Mouse (Mus musculus): ENCODE data around the gene Igfbp7.
A peak's percentile ranks its signal among the peaks of the same experiment; 100 is the strongest.

The Igfbp7 gene

DNA sequence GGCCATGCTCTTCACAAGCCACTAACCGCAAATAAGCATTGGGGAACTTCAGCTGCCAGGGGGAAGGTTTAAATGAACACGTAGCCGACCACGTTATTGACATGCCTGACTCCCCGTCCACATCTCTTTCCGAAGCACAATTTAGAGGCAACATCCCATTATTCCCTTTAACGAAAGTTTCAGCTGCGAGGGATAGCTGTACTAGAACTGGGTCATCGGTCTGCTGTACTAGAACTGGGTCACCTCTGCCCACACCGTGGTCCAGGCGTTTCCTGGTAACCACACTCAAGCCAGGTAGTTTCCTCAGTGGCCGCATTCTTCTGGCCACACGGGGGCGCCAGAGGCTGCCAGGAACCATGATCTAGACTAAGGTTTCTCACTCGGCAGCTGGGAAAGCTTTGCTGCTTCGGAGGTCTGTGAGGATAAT is 53.5 kb downstream of the Igfbp7 start:
- no peak for DNase-seq (ENCODE audit: low read depth, low spot score)

DNA sequence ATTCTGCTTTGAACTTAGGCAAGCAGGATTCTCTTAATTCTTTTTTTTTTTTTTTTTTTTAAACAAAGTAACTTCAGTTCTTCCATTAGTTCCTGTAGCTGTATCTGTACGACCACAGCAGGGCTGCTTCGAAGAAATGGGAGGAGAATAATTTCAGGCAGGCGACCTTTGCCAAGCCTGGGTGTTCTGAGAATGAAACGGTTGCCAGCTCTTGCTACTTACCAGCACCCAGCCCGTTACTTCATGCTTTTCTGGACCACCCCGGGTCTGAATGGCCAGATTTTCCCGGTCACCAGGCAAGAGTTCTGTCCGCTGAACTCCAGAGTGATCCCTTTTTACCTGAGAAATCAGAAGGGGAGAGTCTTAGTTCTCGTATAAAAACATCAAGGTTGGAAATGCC is 56.1 kb downstream of the Igfbp7 start:
- no peak for DNase-seq (ENCODE audit: low read depth, low spot score)

DNA sequence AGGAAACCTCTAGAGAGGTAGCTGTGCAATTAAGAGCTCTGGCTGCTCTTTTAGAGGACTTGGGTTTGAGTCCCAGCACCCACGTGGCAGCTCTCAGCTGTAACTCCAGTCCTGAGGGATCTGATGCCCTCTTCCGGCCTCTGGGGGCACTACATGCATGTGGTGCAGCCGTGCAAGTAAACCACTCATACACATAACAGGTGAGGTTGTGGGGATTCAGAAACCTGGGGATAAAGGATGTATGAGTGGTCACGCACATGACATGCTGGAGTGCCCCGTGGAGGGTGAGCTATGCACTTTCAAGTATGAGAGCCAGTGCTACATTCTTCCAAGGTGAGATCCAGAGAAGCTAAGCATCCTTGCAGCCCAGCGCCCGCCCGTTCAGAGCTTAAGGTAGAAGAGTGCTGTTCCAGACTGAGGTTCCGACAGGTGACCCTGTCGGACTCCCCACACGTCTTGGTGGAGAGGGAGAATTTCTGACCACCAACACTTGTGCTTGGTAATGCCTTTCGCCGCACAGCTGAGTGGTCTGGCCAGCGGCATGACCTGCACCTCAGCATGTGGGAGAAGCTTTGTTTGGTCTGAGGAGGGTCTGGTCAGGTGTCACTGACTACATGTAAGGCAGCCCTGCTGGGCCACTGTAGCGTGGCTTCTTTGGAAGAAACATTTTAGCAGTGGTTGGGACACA is 57.7 kb downstream of the Igfbp7 start:
- no peak for DNase-seq (ENCODE audit: low read depth, low spot score)

DNA sequence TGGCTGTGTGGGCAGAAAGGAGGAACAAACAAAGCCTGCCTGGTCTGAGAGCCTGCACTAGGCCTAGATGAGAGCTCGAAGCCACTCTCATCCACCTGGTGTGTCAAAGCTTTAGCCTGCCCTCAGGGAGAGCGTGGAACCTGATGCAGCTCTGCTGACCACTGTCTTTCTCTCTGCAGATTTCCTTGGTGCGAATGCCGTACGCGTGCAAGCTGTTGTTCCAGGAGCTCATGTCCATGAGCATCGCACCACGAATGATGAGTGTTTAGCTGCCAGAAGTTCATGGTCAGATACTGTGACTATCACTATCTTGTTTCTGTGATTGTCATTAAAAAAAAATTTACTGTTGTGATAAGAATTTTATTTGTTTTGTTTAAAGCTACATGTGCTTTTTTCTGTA is 58.9 kb downstream of the Igfbp7 start:
- no peak for DNase-seq (ENCODE audit: low read depth, low spot score)

DNA sequence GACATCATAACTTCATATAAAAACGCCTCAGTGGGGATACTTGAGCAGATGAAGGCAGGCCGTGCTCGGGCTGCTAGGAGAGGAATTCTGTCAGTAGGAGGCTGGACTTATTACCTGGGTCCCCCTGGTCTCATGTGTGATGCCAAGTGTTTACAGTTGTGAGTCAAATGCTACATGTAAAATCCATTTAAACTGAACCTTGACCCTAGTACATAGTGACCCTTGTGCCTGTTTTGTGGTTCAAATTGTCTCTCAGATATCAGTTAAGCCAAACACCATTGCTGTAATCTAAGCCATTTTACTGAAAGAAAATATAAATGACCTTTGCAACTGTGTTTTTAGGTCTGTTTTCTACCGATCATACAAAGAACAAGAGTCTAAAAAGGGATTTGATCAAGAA is 67.8 kb downstream of the Igfbp7 start:
- no peak for DNase-seq (ENCODE audit: low read depth, low spot score)

DNA sequence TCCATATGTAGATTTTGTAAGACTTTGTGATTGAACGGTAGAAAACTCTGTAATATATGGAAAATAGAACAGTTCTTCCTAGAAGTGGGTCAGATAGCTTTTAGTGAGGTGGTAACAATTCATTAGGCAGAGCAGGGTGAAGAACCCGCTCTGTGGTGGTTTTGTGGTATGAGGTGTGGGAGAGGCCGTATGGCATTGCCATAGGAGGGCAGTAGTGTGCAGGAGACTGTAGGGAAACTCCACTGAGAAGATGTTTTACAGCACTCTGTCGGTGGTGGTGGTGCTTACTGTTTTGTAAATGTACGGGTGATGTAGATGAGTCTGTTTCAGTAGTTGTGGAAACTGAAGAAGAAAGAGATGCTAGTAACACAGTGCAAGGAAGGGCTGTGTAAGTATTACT is 77.7 kb downstream of the Igfbp7 start:
- no peak for DNase-seq (ENCODE audit: low read depth, low spot score)

DNA sequence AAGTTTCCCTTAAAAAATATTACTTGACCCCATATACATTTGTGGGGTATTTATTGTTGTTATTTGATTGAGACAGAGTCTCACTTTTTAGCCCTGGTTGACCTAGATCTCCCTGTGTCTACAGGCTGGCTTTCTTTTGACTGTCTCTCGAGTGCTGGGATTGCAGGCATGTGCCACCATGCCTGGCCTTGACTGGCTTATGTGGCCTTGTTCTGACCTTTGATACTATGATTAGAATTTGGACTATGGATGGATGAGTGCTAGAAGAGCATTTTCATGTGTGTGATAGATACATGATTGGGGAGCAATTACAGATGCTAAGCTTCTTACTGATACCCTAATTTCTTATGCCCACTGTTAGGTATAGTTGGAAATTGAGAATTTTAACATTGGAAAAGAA is 82.9 kb downstream of the Igfbp7 start:
- no peak for DNase-seq (ENCODE audit: low read depth, low spot score)

DNA sequence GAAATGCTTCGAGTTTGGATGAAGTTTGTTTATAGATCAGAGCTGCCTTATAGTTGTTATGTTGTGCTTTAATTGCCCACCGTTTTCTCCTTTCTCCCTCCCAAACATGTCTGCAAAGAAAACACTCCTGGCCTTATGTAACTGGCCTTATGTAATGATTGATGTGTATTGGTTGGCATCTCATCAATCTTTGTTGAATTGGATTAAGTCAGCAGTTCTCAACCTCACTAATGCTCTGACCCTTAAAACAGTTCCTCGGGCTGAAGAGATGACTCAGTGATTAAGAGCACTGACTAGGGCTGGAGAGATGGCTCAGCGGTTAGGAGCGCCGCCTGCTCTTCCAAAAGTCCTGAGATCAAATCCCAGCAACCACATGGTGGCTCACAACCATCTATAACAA is 92.9 kb downstream of the Igfbp7 start:
- DNase-seq (ENCODE audit: low read depth, low spot score): no peak

DNA sequence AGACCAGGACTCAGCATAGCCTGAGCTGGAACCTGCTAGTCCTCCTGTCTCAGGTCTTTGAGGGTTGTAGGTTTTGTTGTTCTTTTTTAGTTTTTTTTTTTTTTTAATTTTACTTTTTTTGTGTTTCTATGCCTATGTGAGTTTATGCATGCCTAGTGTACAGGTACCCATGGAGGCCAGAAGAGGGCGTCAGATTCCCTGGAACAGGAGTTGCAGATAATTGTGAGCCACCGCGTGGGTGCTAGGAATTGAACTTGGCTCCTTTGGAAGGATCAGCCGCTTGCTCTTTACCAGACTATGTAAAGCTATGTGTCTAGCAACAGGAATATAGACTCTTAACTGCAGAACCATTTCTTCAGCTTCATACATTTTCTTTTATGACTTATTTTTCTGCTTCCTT is 93.6 kb downstream of the Igfbp7 start:
- DNase-seq (ENCODE audit: low read depth, low spot score): no peak

DNA sequence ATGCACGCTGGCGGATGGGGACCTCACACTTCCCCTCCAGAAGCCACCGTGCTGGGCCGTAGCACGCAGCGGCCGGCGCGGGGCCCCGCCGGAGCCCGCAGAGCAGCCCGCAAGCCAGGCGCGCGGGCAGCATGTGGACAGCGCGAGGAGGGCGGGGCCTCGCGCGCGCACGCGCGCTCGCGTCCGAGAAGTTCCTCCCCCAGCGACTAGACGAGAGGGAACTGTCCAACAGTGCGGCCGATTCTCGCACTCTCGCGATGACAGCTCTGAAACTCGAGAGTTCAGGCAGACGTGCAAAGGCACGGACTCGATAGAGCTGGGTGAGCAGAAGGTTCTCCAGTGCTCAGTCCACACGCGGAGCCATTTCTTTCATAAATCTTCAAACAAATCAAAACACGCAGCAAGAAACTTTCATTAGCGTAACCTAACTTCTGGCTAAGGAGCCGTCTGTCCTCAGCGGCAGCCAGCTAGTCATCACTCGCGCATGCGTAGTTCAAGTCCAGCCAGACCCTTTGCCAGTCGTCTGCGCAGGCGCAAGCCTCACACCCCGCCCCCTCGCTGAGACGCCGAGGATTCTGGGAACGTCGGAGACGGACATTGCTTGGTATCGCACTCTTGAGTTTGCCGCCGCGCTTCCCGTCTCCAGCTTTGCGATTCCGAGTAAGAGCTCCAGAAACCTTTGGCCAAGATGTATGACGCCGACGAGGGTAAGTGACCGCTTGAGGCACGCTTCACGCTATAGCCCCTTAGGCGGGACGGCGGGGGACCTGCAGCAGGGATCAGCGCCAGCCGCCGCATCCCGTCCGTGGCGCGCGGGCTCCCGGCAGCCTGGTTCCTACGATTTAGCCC is 97.7 kb downstream of the Igfbp7 start, which contains the start of the genes Noa1 and Polr2b:
Noa1 (minus strand) TSS at position 161 of the 849 bp plus-strand sequence.
Polr2b (plus strand) TSS at position 224 of the 849 bp plus-strand sequence.
- peak; percentile 96 for DNase-seq (ENCODE audit: low read depth, low spot score)

DNA sequence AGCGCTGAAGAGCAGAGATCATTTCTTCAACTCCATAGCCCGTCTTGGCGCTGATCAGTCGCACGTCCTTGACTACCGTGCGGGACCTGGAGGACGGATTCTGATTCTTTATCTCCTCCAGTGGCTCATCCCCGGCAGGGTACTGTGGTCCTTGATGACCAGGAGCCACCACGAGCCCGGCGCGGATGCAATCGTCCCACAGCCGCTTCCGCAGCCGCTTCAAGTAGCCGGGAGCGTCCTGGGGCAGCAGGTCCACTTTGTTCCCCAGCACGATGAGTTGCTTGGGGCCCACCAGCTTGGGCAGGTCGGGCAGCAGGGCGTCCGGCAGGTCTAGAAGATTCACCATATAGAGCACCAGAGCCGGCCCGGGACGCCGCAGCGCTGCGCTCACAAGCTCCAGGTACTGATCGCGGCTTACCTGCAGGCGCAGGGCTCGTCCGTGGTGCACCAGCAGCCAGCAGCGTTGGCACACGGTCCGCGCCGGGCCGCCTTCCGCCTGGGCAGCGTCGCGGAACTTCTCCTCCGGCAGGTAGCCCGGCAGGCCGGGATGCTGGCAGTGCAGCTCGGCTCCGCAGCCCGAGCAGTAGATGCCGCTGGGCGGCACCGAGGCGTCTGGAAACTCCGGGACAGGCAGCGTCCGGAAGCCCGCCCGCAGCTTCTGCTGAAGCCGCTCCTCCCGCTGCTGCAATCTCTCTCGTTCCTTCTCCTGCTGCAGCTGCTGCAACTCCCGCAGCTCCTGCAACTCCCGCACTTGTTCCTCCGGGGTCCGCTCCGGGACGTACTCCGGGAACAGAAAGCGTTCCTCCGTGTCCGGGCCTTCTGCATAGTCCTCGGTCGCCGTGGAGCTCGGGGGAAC is 98.6 kb downstream of the Igfbp7 start:
- no peak for DNase-seq (ENCODE audit: low read depth, low spot score)

DNA sequence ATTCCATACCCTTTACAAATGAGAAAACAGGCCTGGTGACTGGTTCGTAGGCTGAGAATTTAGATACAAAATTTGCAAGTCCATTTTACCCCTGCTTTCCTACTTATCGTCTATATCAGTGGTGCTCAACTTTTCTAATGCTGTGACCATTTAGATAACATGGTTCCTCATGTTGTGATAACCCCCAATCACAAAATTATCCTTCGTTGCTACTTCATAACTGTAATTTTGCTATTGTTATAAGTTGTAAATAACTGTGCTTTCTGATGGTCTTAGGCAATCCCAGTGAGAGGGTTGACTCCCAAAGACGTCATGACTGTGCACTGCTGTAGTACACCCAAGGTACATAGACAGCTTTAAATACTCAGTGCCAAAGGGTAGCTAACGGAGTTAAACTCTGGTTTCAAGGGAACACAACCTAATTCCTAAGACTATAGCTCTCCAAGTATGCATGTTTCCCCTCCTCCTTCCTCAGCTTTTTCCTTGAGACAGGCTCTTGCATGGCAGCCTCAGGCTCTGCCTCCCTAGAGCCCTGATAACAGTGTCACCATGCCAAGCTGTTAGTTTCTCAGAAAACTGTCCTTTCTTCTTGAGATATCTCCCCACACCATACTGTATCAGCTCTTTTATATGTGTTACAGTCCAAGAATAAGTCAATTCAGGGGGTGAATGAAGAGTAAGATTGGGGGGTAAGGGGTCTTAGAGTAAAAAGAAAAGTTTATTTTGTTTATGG is 99.9 kb downstream of the Igfbp7 start:
- DNase-seq (ENCODE audit: low read depth, low spot score): no peak

DNA sequence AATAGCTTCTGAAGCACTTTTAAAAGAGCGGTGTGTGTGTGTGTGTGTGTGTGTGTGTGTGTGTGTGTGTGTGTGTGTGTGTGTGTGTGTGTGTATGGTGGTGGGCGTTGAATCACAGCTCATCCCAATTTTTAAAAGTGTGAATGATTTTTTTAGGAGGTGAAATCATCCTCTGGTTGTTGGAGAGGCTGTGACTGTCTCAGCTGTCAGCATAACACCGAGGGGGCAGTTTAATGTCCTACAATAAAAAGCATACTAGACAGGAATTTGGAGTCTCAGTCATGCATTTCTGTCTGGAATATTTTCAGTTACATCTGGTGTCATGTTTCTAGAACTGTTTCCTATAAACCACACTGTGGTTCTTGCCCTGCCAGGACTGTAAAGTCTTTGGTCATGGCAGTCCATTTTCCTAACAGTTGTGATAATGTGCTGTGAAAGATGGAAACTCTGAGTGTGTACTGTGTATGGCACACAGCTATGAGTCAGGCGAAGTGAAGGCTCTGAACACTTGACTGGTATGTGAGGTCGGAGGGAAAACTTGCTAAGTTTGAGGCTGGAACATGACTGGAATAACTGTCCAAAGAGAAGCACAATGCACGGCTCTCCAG is 106.4 kb downstream of the Igfbp7 start:
- no peak for DNase-seq (ENCODE audit: low read depth, low spot score)

DNA sequence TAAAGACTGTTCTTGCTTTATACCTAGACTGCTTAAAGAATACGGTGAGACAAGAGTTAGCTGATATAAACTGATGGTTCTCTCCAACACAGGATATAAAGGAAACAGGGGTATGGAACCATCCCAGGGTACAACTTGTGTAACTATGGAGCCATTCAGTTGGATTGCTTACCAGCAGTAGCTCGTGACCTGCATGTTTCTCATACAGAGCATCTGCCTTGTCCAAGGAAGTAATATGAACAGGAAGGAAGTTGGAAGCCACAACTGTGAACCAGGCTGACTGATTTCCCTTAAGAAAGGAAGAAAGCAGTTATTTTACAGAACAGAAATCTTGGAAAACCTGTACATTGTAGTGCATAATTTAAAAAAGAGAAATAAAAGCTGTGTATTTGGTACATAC is 108.4 kb downstream of the Igfbp7 start:
- no peak for DNase-seq (ENCODE audit: low read depth, low spot score)
